Mouse (Mus musculus): ENCODE measurements around the gene Utrn. TPM values are rescaled to one million over a fixed set of nuclear protein-coding genes. Genes with fewer than 3 reads are reported as not detected.

Utrn gene
- polyA plus RNA-seq, 1 experiment from 2014 or later = 68.1 TPM

DNA sequence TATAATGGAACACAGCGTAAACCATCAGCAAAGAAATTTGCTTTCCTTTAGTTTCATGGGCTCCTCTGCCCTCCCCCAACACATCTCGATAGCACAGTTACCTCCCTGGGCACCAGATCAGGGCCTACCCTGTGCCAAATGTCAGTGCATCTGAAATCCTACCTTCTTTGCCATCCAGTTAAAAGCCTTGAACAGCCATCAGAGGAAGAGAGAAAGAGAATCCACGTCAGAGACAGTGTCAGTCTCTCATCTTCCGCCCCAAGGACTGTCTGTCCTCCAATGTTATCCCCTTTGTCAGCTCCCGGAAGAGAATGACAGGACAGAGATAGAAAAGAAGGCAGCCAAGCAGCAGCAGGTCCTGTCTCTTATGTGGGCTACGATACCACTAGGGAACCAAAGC lies 15.4 kb downstream of the Utrn start:
- no peak for ATAC-seq (ENCODE audit: insufficient read depth, low FRiP score, low read depth)
- H3K27ac ChIP-seq = peak overlapping the region; percentile 74; the same call in 1 of the 2 replicates

DNA sequence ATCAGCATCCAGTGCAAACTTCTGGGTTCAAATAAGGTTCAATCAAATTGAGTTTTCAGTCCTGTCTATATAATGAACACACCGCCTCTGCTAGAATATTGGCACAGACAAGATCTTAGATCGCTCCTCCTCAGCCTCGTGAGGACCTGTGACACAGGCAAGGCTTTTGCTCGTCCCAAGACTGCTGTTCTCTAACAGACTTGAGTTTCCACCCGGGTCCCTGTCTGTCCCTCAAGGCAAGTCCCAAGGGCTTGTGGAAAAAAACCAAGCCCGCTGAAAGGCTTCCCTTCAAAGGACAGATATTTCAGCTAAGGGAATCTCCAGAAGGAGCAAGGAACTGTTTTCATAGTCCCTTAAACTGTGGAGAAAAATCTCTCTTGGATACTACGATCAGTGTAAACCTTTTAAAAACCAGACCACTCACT lies 16.0 kb downstream of the Utrn start:
- no peaks in the 10 kb centered on the region for H3K27me3 ChIP-seq (replicated peaks)
- H3K27ac ChIP-seq = peak overlapping the region; percentile 74; the same call in 1 of the 2 replicates
- ATAC-seq (ENCODE audit: insufficient read depth, low FRiP score, low read depth) = no peak
- no peaks in the 10 kb centered on the region for H3K9me3 ChIP-seq
- 0 out of 2 replicates have a peak, but pooled peaks cover 4% of the 10 kb centered on the region for H3K36me3 ChIP-seq
- no peak overlapping the region for H3K4me3 ChIP-seq (replicated peaks)
- 46% methylated on average over 7 of the region's 7 CpGs for WGBS
- H3K4me2 ChIP-seq = peak overlapping the region; percentile 34
- H3K4me1 ChIP-seq = peaks cover 10% of the 10 kb centered on the region
- H3K9ac ChIP-seq = no peak overlapping the region

More for the DNA sequence above, 15.4 kb downstream of the Utrn start:
- Histone ChIP-seq H3K4me1 (peaks cover 10% of the 10 kb centered on the region), H3K27me3 (replicated peaks) (no peaks in the 10 kb centered on the region), H3K4me3 (replicated peaks) (no peak overlapping the region), H3K9ac (no peak overlapping the region), H3K4me2 (0 out of 2 replicates have a peak overlapping the region, but pooled peaks have one; percentile 34), H3K36me3 (0 out of 2 replicates have a peak, but pooled peaks cover 4% of the 10 kb centered on the region), H3K9me3 (no peaks in the 10 kb centered on the region)
- WGBS = 77% methylated on average over 6 of the region's 6 CpGs

DNA sequence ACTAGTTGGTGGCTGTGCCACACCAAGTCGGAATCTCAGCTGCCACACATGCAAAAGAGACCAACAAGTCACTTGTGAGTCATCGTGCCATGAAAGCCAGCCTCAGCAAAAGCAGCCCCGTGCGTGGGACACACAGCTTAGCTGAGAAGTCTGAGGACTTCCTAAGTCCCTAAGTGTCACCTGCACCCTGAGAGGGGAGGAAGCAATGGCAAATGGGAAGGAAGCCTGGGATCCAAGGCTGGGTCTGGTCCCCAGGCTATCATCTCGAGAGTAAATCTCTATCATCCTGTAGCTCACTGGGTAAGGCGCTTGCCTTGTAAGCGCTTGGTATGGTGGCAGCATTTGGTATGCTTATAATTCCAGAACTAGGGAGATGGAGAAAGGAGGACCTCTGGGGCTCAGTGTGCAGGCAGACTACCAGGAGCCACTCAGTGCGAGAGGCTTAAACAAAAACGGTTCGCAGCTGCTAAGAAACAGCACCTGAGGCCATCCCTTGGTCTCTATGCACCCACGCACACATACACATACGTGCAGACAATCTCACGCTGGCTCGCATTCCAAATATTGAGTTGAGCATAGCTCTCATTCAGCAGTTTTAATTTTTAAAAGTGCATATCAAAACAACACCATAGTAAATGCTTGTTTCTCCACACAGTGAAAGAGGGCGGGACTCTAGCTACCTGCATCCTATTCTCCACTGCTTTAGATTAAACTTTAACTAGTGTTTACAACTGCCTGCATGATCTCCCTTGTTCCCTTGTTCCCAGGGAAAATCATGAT lies 16.6 kb downstream of the Utrn start:
- WGBS = 75% methylated on average over 15 of the region's 15 CpGs
- ATAC-seq (ENCODE audit: insufficient read depth, low FRiP score, low read depth) = peak; percentile 82

DNA sequence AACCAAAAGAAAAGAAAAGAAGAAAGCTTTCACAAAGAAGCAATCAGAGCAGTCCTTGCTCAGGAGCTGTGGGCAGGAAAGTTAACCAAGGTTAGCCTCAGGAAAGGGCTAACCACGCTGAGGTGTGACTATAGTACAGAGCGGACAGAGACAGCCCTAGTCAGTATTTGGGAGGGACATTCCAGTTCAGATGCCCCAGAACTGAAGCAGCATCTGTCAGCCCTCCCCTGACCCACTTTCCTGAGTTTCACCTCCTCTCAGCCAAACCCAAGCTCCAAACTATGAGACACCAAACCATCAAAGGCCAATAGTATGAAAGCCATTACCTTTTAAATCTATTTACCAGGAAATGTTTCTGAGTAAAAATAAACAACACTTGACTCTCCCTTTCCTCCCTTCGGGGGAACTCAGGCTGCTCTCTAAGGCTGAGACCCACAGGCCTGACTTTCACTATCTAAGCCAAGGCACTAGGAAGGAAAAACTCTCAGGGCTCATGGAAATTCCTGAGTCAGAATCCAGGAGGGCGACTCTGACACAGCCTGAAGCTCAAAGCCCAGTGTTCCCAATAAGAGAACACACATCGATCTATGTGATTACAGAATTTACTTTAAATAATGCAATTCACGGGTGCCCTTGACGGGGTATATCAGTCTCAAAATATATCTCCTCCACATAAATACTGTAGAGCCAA lies 18.2 kb downstream of the Utrn start:
- no peak overlapping the region for H3K9ac ChIP-seq
- no peak overlapping the region for H3K4me3 ChIP-seq (replicated peaks)
- ATAC-seq (ENCODE audit: insufficient read depth, low FRiP score, low read depth) = no peak
- no peak overlapping the region for H3K4me2 ChIP-seq
- no peak overlapping the region; the same call in 1 of the 2 replicates for H3K27ac ChIP-seq
- no peaks in the 10 kb centered on the region for H3K9me3 ChIP-seq
- 72% methylated on average over 7 of the region's 7 CpGs for WGBS
- H3K4me1 ChIP-seq = peaks cover 10% of the 10 kb centered on the region
- H3K27me3 ChIP-seq (replicated peaks) = no peaks in the 10 kb centered on the region
- H3K36me3 ChIP-seq = 0 out of 2 replicates have a peak, but pooled peaks cover under 1% of the 10 kb centered on the region

More for the DNA sequence above, 16.6 kb downstream of the Utrn start:
- Histone ChIP-seq H3K27me3 (replicated peaks) (no peaks in the 10 kb centered on the region), H3K4me3 (replicated peaks) (no peak overlapping the region; the same call in 1 of the 2 replicates), H3K4me2 (peak overlapping the region; percentile 31), H3K27ac (peak overlapping the region; percentile 68), H3K9me3 (no peaks in the 10 kb centered on the region), H3K36me3 (0 out of 2 replicates have a peak, but pooled peaks cover 4% of the 10 kb centered on the region), H3K4me1 (peaks cover 10% of the 10 kb centered on the region), H3K9ac (no peak overlapping the region)

DNA sequence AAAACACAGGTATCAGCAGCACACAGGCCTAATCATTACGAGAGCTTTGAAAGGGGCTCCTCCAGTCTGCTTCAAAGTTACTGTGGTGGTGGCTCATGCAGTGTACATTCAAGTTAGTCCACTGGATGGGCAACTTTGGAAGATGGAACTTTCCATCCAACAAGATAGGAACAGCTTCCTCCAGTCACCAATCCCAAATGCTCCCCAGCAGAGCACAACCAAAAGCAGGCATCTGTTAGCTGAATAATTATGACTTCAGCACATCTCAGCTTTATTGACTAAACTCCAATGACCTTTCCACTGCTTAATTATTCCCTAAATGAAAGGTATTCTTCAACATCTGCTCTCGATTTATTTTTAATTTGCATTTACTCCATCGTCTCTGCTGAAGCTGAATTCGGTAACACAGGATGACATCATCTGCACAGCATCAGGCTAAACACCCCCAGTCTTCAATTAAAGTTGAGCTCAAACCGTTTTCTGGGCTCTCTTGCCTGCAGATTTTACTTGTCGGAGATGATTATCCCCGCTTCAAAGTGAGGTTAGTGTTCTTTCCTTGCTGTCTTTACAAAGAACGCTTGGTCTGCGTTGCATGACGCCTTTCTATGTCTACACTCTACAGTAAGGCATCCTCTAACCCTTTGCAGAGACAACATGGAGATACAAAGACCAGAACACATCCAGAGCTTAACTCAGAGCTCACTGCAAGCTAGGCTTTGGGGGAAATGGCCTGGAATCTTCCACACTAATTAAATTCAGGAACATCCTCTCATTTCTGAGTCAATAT lies 20.6 kb downstream of the Utrn start:
- peaks cover 5% of the 10 kb centered on the region; the same call in 1 of the 2 replicates for H3K4me1 ChIP-seq
- no peak for ATAC-seq (ENCODE audit: insufficient read depth, low FRiP score, low read depth)
- WGBS = 78% methylated on average over 10 of the region's 10 CpGs
- H3K27me3 ChIP-seq (replicated peaks) = no peaks in the 10 kb centered on the region
- H3K4me3 ChIP-seq (replicated peaks) = no peak overlapping the region
- H3K9ac ChIP-seq = no peak overlapping the region
- no peaks in the 10 kb centered on the region for H3K9me3 ChIP-seq
- no peaks in the 10 kb centered on the region for H3K36me3 ChIP-seq
- no peak overlapping the region for H3K27ac ChIP-seq
- H3K4me2 ChIP-seq = no peak overlapping the region

DNA sequence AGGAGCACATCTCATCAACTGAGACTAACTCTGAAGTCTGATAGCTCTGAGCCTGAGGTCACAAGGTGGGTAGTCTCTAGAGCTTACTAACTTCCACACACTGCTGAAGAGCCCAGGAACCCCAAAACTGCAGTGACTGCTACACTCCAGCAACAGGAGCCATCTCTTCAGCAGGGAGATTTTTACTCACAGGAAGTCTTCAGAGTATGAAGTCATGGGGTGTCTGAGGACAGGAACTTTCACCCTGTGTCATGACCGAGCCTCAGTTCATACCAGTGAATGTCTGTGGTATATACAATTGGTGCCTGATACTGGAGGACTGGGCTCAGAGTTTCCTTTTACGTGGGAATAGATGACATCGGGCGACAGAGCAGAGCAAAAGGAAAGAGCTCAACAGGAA lies 26.6 kb downstream of the Utrn start:
- no peak for ATAC-seq (ENCODE audit: insufficient read depth, low FRiP score, low read depth)
- no peak overlapping the region for H3K4me3 ChIP-seq (replicated peaks)
- H3K27ac ChIP-seq = no peak overlapping the region
- no peaks in the 10 kb centered on the region for H3K9me3 ChIP-seq
- no peaks in the 10 kb centered on the region for H3K36me3 ChIP-seq
- H3K27me3 ChIP-seq (replicated peaks) = no peaks in the 10 kb centered on the region
- H3K4me2 ChIP-seq = no peak overlapping the region
- no peaks in the 10 kb centered on the region for H3K4me1 ChIP-seq
- no peak overlapping the region for H3K9ac ChIP-seq
- 69% methylated on average over 4 of the region's 4 CpGs for WGBS

DNA sequence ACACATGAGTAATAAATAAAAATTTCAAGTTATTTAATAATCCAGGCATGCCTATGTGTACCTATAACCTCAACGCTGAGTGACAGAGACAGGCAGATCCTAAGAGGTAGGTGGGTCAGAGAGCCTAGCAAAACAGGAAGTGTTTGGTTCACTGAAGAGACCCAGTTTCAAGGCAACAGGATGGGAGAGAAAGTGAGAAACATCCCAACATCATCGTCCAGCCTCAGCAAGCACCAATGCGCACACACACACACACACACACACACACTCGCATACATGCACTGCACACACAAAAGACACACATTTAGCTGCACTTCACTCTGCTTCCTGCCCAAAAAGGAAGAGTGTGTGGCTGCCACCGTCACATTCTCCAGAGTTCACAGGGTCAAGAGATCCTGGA lies 27.7 kb downstream of the Utrn start:
- no peak; the same call in 1 of the 2 replicates for ATAC-seq (ENCODE audit: insufficient read depth, low FRiP score, low read depth)
- H3K36me3 ChIP-seq = no peaks in the 10 kb centered on the region

DNA sequence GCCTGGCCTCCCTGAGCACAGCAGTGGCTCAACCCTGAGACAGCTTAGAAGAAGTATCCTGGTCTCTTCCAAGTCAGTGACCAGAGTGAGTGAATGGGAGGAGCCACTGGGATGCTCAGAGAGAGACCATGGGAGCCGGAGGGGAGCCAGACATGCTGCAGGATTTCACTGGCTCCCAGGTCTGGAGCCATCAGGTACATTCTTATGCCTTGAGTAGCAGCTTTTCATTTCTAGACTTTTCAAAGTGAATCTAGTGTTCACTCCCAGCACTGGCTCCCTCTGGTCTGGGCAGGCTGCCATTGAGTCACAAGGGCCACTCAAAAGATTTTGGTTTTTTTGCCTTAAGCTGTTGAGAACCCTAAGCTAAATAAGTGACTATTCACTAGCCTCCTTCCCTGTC lies 31.5 kb downstream of the Utrn start:
- no peak overlapping the region for H3K9ac ChIP-seq
- WGBS = 83% methylated on average over 1 of the region's 1 CpGs
- H3K4me2 ChIP-seq = no peak overlapping the region
- H3K36me3 ChIP-seq = no peaks in the 10 kb centered on the region
- H3K4me1 ChIP-seq = no peaks in the 10 kb centered on the region
- no peaks in the 10 kb centered on the region for H3K27me3 ChIP-seq (replicated peaks)
- no peaks in the 10 kb centered on the region for H3K9me3 ChIP-seq
- H3K27ac ChIP-seq = no peak overlapping the region
- no peak for ATAC-seq (ENCODE audit: insufficient read depth, low FRiP score, low read depth)
- H3K4me3 ChIP-seq (replicated peaks) = no peak overlapping the region

More for the DNA sequence above, 27.7 kb downstream of the Utrn start:
- no peak overlapping the region for H3K4me3 ChIP-seq (replicated peaks)
- H3K9me3 ChIP-seq = no peaks in the 10 kb centered on the region
- 64% methylated on average over 5 of the region's 5 CpGs for WGBS
- H3K27me3 ChIP-seq (replicated peaks) = no peaks in the 10 kb centered on the region
- H3K4me1 ChIP-seq = no peaks in the 10 kb centered on the region
- H3K27ac ChIP-seq = no peak overlapping the region
- no peak overlapping the region for H3K9ac ChIP-seq
- no peak overlapping the region for H3K4me2 ChIP-seq

DNA sequence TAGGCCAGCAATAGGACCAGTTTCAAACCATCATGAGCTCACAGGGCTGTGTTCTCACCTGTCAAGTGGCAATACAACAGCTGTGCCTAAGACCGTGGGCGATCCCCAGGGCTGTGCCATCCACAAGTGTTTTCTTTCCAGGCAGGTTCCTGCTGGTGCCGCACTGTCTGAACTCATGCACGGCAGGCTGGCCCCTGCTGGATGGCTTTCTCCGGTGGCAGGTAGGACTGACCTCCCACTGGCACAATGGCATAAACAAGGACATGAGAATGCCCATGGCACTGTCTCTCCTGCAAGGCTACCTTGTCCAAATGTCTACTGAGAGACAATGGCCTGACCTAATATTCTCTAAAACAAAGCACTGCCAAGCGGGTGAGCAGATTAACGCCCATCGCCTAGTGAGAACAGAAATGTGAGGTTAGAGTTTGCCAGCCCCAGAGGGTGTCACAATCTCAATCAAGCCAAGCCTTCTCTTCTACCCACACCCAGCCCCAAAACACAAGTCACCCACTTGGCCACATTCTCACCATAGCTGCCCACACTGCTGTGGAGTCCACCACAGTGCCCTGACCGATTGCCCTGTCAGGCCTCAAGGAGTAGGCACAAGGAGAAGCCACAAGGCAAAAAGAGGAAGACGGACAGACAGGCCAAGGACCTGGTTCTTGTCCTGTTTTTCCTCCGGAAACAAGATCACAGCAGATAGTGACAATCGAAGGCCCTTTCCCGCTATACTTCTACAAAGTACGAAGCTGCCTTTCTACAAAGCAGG lies 32.9 kb downstream of the Utrn start:
- Histone ChIP-seq H3K9ac (no peak overlapping the region), H3K4me2 (no peak overlapping the region), H3K36me3 (no peaks in the 10 kb centered on the region), H3K27me3 (replicated peaks) (no peaks in the 10 kb centered on the region), H3K9me3 (no peaks in the 10 kb centered on the region), H3K4me1 (no peaks in the 10 kb centered on the region), H3K4me3 (replicated peaks) (no peak overlapping the region), H3K27ac (no peak overlapping the region; the same call in 1 of the 2 replicates)
- 80% methylated on average over 14 of the region's 14 CpGs for WGBS
- ATAC-seq (ENCODE audit: insufficient read depth, low FRiP score, low read depth) = no peak

DNA sequence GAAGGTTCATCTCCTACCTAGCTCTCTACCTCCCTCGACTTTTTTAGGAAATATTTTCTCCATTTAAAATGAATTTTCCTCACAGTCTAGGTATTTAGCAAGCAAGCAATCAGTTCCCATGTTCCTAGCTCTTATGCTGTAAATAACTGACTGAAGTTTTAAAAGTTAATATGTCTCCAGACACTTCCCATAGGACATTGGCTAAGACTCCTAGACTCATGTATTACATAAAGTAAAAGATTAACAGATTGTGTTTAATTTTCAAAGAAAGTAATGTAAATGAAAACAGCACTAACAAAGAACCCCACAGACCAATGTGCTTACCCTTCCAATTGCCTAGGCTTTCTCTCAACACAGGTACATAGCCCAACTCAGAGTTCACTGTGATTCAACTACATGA lies 35.0 kb downstream of the Utrn start:
- 68% methylated on average over 1 of the region's 1 CpGs for WGBS
- Histone ChIP-seq H3K4me2 (no peak overlapping the region), H3K27ac (no peak overlapping the region), H3K9ac (no peak overlapping the region), H3K9me3 (no peaks in the 10 kb centered on the region), H3K4me1 (no peaks in the 10 kb centered on the region), H3K36me3 (no peaks in the 10 kb centered on the region), H3K27me3 (replicated peaks) (no peaks in the 10 kb centered on the region), H3K4me3 (replicated peaks) (no peak overlapping the region)
- no peak for ATAC-seq (ENCODE audit: insufficient read depth, low FRiP score, low read depth)

DNA sequence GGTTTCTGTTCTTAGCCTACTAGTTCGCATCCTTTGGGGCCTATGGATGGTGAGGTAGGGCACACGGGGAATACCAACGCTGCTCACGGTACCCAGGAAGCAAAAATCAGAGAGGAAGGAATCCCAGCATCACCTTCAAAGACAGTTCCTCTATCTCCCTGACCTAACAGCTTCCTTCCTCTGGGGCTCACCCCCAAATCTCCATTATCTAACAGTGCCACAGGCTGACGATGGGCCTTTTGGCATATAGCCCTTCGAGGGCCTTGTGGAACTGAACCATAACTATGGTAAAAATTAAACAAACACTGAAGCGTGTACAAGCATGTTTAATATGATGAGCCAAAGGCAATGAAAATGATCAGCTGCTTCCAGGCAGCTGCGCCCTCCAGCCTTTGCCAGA lies 37.0 kb downstream of the Utrn start:
- Histone ChIP-seq H3K4me3 (replicated peaks) (no peak overlapping the region), H3K9me3 (no peaks in the 10 kb centered on the region), H3K4me1 (no peaks in the 10 kb centered on the region), H3K4me2 (no peak overlapping the region), H3K9ac (no peak overlapping the region), H3K36me3 (no peaks in the 10 kb centered on the region), H3K27me3 (replicated peaks) (no peaks in the 10 kb centered on the region), H3K27ac (no peak overlapping the region)
- WGBS = 68% methylated on average over 8 of the region's 8 CpGs
- ATAC-seq (ENCODE audit: insufficient read depth, low FRiP score, low read depth) = no peak
